Mouse (Mus musculus) lung, postnatal 4 days (tissue): ENCODE measurements around the gene Abcc10.

Source experiments
- DNase-seq, 2 experiments: peaks; one replicate each; pipeline ENCODE4 v3.0.0; 2021

Gene Abcc10

GRCm38 (mm10) chr17:46258279-46259053, 69.7 kb downstream of the Abcc10 start:
- peak in 1 of 2 experiments; percentile 30 for DNase-seq

GRCm38 (mm10) chr17:46255147-46255546, 73.0 kb downstream of the Abcc10 start:
- DNase-seq: no peak

- DNase-seq: no peak
Measured at GRCm38 (mm10) chr17:46254106-46254505, 74.0 kb downstream of the Abcc10 start.

GRCm38 (mm10) chr17:46253452-46254084, 74.6 kb downstream of the Abcc10 start, which contains the start of gene Lrrc73:
Gene Lrrc73, plus strand, starts transcription at chr17:46253531.
- DNase-seq: peak; percentile 92 to 93
